Mouse (Mus musculus) G1E (cell line): ENCODE results near the gene Cdc42bpb.

Source experiments
- CTCF ChIP-seq: IDR thresholded peaks from 2 replicates; pipeline ENCODE4 v1.5.1; 2012; ENCODE audit warnings: low read depth, low read length, inconsistent platforms, mixed read lengths
- TAL1 ChIP-seq: conservative IDR thresholded peaks from 2 replicates; pipeline ENCODE4 v1.6.1; 2012; ENCODE audit warnings: low read depth, low read length, inconsistent platforms, mixed read lengths

GRCm38 (mm10) chr12:111364234-111364633, 13.3 kb downstream of the Cdc42bpb start:
- no peak for TF ChIP-seq CTCF
- no peak for TF ChIP-seq TAL1
